Mouse (Mus musculus): Measurements from ENCODE around the gene Pafah1b2. TPM values are rescaled to one million over a fixed set of nuclear protein-coding genes. Genes with fewer than 3 reads are reported as not detected.

The Pafah1b2 gene
- 276 and 298 TPM in 2 replicates for polyA plus RNA-seq (2016; fragmentation: Nextera tagmentation; extraction: Ambion mirVana)

GRCm38 (mm10) chr9:46012091-46013008 is at the start of gene Pafah1b2, which contains the start of gene Sik3:
Gene Pafah1b2 (minus strand): TSS chr9:46012690.
Gene Sik3 (plus strand): TSS chr9:46012820.
- WGBS: 4% methylated on average over 67 of the region's 78 CpGs

GRCm38 (mm10) chr9:46061696-46062425 is 49.4 kb upstream of the Pafah1b2 start:
- H3K4me3 ChIP-seq: no peak overlapping the region
- H3K36me3 ChIP-seq: no peaks in the 10 kb centered on the region; the same call in 1 of the 2 replicates
- no peaks in the 10 kb centered on the region for H3K27me3 ChIP-seq (ENCODE audit: low read depth, poor library complexity, severe bottlenecking)
- no peaks in the 10 kb centered on the region; the same call in 1 of the 2 replicates for H3K9me3 ChIP-seq (replicated peaks)
- H3K27ac ChIP-seq (replicated peaks): no peak overlapping the region
- 86% methylated on average over 9 of the region's 9 CpGs for WGBS
- DNase-seq (ENCODE audit: low spot score): no peak
- peaks cover 8% of the 10 kb centered on the region for H3K4me1 ChIP-seq

More at GRCm38 (mm10) chr9:46012091-46013008, at the start of gene Pafah1b2, which contains the start of gene Sik3:
- DNase-seq (ENCODE audit: low spot score): peak; percentile 97
- no peaks in the 10 kb centered on the region for H3K9me3 ChIP-seq (replicated peaks)
- H3K27ac ChIP-seq (replicated peaks): peak within 1 kb of the TSS; percentile 98
- peaks cover 52% of the 10 kb centered on the region for H3K4me1 ChIP-seq
- H3K36me3 ChIP-seq: no peaks in the 10 kb centered on the region
- peaks cover 6% of the 10 kb centered on the region for H3K27me3 ChIP-seq (ENCODE audit: low read depth, poor library complexity, severe bottlenecking)
- H3K4me3 ChIP-seq: peak within 1 kb of the TSS; percentile 98

GRCm38 (mm10) chr9:46060249-46060648 is 47.8 kb upstream of the Pafah1b2 start:
- H3K27me3 ChIP-seq (ENCODE audit: low read depth, poor library complexity, severe bottlenecking): no peaks in the 10 kb centered on the region
- H3K36me3 ChIP-seq: no peaks in the 10 kb centered on the region; the same call in 1 of the 2 replicates
- H3K9me3 ChIP-seq (replicated peaks): no peaks in the 10 kb centered on the region; the same call in 1 of the 2 replicates
- H3K4me1 ChIP-seq: peaks cover 21% of the 10 kb centered on the region
- H3K27ac ChIP-seq (replicated peaks): no peak overlapping the region
- DNase-seq (ENCODE audit: low spot score): no peak
- H3K4me3 ChIP-seq: no peak overlapping the region
- 95% methylated on average over 2 of the region's 2 CpGs for WGBS

GRCm38 (mm10) chr9:46058065-46058464 is 45.6 kb upstream of the Pafah1b2 start:
- DNase-seq (ENCODE audit: low spot score): no peak
- H3K4me3 ChIP-seq: no peak overlapping the region
- WGBS: 90% methylated on average over 3 of the region's 3 CpGs
- no peak overlapping the region for H3K27ac ChIP-seq (replicated peaks)
- H3K9me3 ChIP-seq (replicated peaks): no peaks in the 10 kb centered on the region; the same call in 1 of the 2 replicates
- no peaks in the 10 kb centered on the region for H3K27me3 ChIP-seq (ENCODE audit: low read depth, poor library complexity, severe bottlenecking)
- H3K4me1 ChIP-seq: peaks cover 35% of the 10 kb centered on the region
- no peaks in the 10 kb centered on the region; the same call in 1 of the 2 replicates for H3K36me3 ChIP-seq

- Histone ChIP-seq H3K4me1 (peaks cover 61% of the 10 kb centered on the region), H3K27me3 (ENCODE audit: low read depth, poor library complexity, severe bottlenecking) (no peaks in the 10 kb centered on the region), H3K4me3 (no peak overlapping the region), H3K9me3 (replicated peaks) (no peaks in the 10 kb centered on the region), H3K27ac (replicated peaks) (no peak overlapping the region), H3K36me3 (peaks cover 4% of the 10 kb centered on the region; the same call in 1 of the 2 replicates)
- DNase-seq (ENCODE audit: low spot score): no peak
- WGBS: 84% methylated on average over 9 of the region's 9 CpGs
Measured at GRCm38 (mm10) chr9:46053014-46053666, 40.6 kb upstream of the Pafah1b2 start.

GRCm38 (mm10) chr9:46050203-46050602 is 37.7 kb upstream of the Pafah1b2 start:
- no peak for DNase-seq (ENCODE audit: low spot score)
- no peaks in the 10 kb centered on the region for H3K9me3 ChIP-seq (replicated peaks)
- no peaks in the 10 kb centered on the region for H3K27me3 ChIP-seq (ENCODE audit: low read depth, poor library complexity, severe bottlenecking)
- H3K36me3 ChIP-seq: 0 out of 2 replicates have a peak, but pooled peaks cover 4% of the 10 kb centered on the region
- WGBS: 68% methylated on average over 8 of the region's 8 CpGs
- no peak overlapping the region for H3K4me3 ChIP-seq
- H3K27ac ChIP-seq (replicated peaks): 0 out of 2 replicates have a peak overlapping the region, but pooled peaks have one; percentile 17
- peaks cover 55% of the 10 kb centered on the region for H3K4me1 ChIP-seq

GRCm38 (mm10) chr9:46049525-46049924 is 37.0 kb upstream of the Pafah1b2 start:
- Histone ChIP-seq H3K4me3 (no peak overlapping the region), H3K4me1 (peaks cover 50% of the 10 kb centered on the region), H3K36me3 (0 out of 2 replicates have a peak, but pooled peaks cover 4% of the 10 kb centered on the region), H3K27ac (replicated peaks) (no peak overlapping the region), H3K9me3 (replicated peaks) (no peaks in the 10 kb centered on the region), H3K27me3 (ENCODE audit: low read depth, poor library complexity, severe bottlenecking) (no peaks in the 10 kb centered on the region)
- 88% methylated on average over 7 of the region's 7 CpGs for WGBS
- no peak for DNase-seq (ENCODE audit: low spot score)

GRCm38 (mm10) chr9:46046724-46047517 is 34.4 kb upstream of the Pafah1b2 start:
- no peak for DNase-seq (ENCODE audit: low spot score)
- H3K27ac ChIP-seq (replicated peaks): no peak overlapping the region
- 76% methylated on average over 11 of the region's 11 CpGs for WGBS
- H3K4me1 ChIP-seq: peaks cover 34% of the 10 kb centered on the region
- H3K4me3 ChIP-seq: no peak overlapping the region
- H3K9me3 ChIP-seq (replicated peaks): no peaks in the 10 kb centered on the region
- 0 out of 2 replicates have a peak, but pooled peaks cover 4% of the 10 kb centered on the region for H3K36me3 ChIP-seq
- no peaks in the 10 kb centered on the region for H3K27me3 ChIP-seq (ENCODE audit: low read depth, poor library complexity, severe bottlenecking)

GRCm38 (mm10) chr9:46043626-46044025 is 31.1 kb upstream of the Pafah1b2 start:
- Histone ChIP-seq H3K9me3 (replicated peaks) (no peaks in the 10 kb centered on the region), H3K27me3 (ENCODE audit: low read depth, poor library complexity, severe bottlenecking) (no peaks in the 10 kb centered on the region), H3K4me1 (peaks cover 15% of the 10 kb centered on the region), H3K36me3 (peaks cover 14% of the 10 kb centered on the region), H3K4me3 (no peak overlapping the region), H3K27ac (replicated peaks) (no peak overlapping the region)
- 94% methylated on average over 8 of the region's 8 CpGs for WGBS
- no peak for DNase-seq (ENCODE audit: low spot score)

GRCm38 (mm10) chr9:46042387-46042786 is 29.9 kb upstream of the Pafah1b2 start:
- H3K27me3 ChIP-seq (ENCODE audit: low read depth, poor library complexity, severe bottlenecking): no peaks in the 10 kb centered on the region
- no peak overlapping the region for H3K27ac ChIP-seq (replicated peaks)
- peaks cover 11% of the 10 kb centered on the region for H3K36me3 ChIP-seq
- peaks cover 15% of the 10 kb centered on the region for H3K4me1 ChIP-seq
- no peak for DNase-seq (ENCODE audit: low spot score)
- no peaks in the 10 kb centered on the region for H3K9me3 ChIP-seq (replicated peaks)
- no peak overlapping the region for H3K4me3 ChIP-seq
- 88% methylated on average over 3 of the region's 3 CpGs for WGBS

GRCm38 (mm10) chr9:46041186-46041585 is 28.7 kb upstream of the Pafah1b2 start:
- Histone ChIP-seq H3K36me3 (peaks cover 11% of the 10 kb centered on the region), H3K4me1 (peaks cover 4% of the 10 kb centered on the region)
- WGBS: 81% methylated on average over 2 of the region's 2 CpGs

More at GRCm38 (mm10) chr9:46041186-46041585, 28.7 kb upstream of the Pafah1b2 start:
- no peak for DNase-seq (ENCODE audit: low spot score)
- Histone ChIP-seq H3K27ac (replicated peaks) (no peak overlapping the region), H3K4me3 (no peak overlapping the region), H3K27me3 (ENCODE audit: low read depth, poor library complexity, severe bottlenecking) (no peaks in the 10 kb centered on the region), H3K9me3 (replicated peaks) (no peaks in the 10 kb centered on the region)

Measured in midbrain, embryonic 10.5 days (tissue).